Mouse (Mus musculus) midbrain, embryonic 16.5 days (tissue): ENCODE measurements at regions not wholly inside any gene's neighbourhood (a gene's known extent, or its start where the extent isn't known, plus 50 kb on each side); places are given as distances from the start of the nearest gene placed in this dataset.

Experiments
- ATAC-seq: fragments of 200-750 bp; cut with Nextera tagmentation; 2 replicates; pipeline ENCODE4 v1.8.0; 2017; ENCODE audit warnings: moderate TSS enrichment
- H3K27ac ChIP-seq: fragments of 300-500 bp; sonication (generic); 2 replicates; pipeline ENCODE4 v1.5.1; 2014; ENCODE audit warnings: mild to moderate bottlenecking, low read length, mixed read lengths
- H3K27me3 ChIP-seq: fragments of 300-500 bp; sonication (generic); 2 replicates; pipeline ENCODE4 v1.6.1; 2014; ENCODE audit warnings: low read depth, low read length, mixed read lengths; ENCODE audit not compliant: control insufficient read depth, insufficient read depth
- H3K36me3 ChIP-seq: fragments of 300-500 bp; sonication (generic); 2 replicates; pipeline ENCODE4 v1.6.1; 2014; ENCODE audit warnings: mild to moderate bottlenecking, low read length, moderate library complexity, mixed read lengths; ENCODE audit not compliant: control insufficient read depth, insufficient read depth
- H3K4me1 ChIP-seq: fragments of 300-500 bp; sonication (generic); 2 replicates; pipeline ENCODE4 v1.6.1; 2014; ENCODE audit warnings: mild to moderate bottlenecking, low read length, mixed read lengths; ENCODE audit not compliant: control insufficient read depth, insufficient read depth
- H3K4me2 ChIP-seq: fragments of 300-500 bp; sonication (generic); 2 replicates; pipeline ENCODE4 v1.6.1; 2014; ENCODE audit warnings: mild to moderate bottlenecking, low read length, mixed read lengths
- H3K4me3 ChIP-seq: fragments of 300-500 bp; sonication (generic); 2 replicates; pipeline ENCODE4 v1.5.1; 2014; ENCODE audit warnings: low read depth, mild to moderate bottlenecking, low read length, moderate library complexity, mixed read lengths
- H3K9ac ChIP-seq: fragments of 300-500 bp; sonication (generic); 2 replicates; pipeline ENCODE4 v1.6.1; 2014; ENCODE audit warnings: low read depth, low read length, mixed read lengths
- H3K9me3 ChIP-seq: fragments of 300-500 bp; sonication (generic); replicated peaks from 2 replicates; pipeline ENCODE4 v1.6.1; 2014; ENCODE audit warnings: mild to moderate bottlenecking, low read length, mixed read lengths; ENCODE audit not compliant: control insufficient read depth, poor library complexity, severe bottlenecking
- WGBS: fragments of 180-500 bp; shearing (Covaris S2); extraction: QIAGEN DNeasy Blood & Tissue Kit; methylation state at CpG from one replicate; pipeline ENCODE4 v1.1.7; 2014; 5-methylcytosine and 5-hydroxymethylcytosine counted together

- Histone ChIP-seq H3K27ac (peak overlapping the region; percentile 11; the same call in 1 of the 2 replicates), H3K27me3 (no peaks in the 10 kb centered on the region), H3K9me3 (no peaks in the 10 kb centered on the region), H3K4me2 (0 out of 2 replicates have a peak overlapping the region, but pooled peaks have one; percentile 0), H3K36me3 (no peaks in the 10 kb centered on the region), H3K9ac (no peak overlapping the region), H3K4me1 (peaks cover 5% of the 10 kb centered on the region; the same call in 1 of the 2 replicates), H3K4me3 (no peak overlapping the region)
- 32% methylated on average over 9 of the region's 9 CpGs for WGBS
- peak; percentile 73; the same call in 1 of the 2 replicates for ATAC-seq
Measured at GRCm38 (mm10) chr7:94798101-94798500, 1372.9 kb upstream of the Tenm4 start.

DNA sequence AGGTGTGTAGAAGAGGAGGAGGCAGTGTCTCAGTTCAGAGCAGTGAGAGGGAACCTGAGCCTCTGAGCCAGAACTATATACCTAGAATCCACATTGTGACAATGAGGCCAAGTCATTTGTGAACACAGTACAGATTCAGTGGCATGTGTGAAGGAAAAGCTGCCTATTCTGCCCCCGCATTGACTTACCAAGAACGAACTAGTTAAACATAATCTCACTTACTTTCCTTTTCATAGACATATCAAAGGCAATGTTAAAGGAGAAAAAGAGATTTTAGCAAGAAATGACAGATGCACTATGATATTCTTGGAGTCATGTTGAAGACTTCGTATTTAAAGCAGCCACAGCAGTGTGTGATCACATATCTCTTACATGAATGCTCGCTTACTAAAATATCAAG, 1329.8 kb upstream of the Tenm4 start:
- no peak overlapping the region for H3K4me3 ChIP-seq
- ATAC-seq, result no peak
- no peak overlapping the region for H3K27ac ChIP-seq
- no peaks in the 10 kb centered on the region for H3K36me3 ChIP-seq
- WGBS, result 88% methylated on average over 4 of the region's 4 CpGs
- no peak overlapping the region for H3K9ac ChIP-seq
- no peaks in the 10 kb centered on the region for H3K4me1 ChIP-seq
- no peak overlapping the region for H3K4me2 ChIP-seq
- H3K27me3 ChIP-seq, result no peaks in the 10 kb centered on the region
- no peaks in the 10 kb centered on the region for H3K9me3 ChIP-seq

DNA sequence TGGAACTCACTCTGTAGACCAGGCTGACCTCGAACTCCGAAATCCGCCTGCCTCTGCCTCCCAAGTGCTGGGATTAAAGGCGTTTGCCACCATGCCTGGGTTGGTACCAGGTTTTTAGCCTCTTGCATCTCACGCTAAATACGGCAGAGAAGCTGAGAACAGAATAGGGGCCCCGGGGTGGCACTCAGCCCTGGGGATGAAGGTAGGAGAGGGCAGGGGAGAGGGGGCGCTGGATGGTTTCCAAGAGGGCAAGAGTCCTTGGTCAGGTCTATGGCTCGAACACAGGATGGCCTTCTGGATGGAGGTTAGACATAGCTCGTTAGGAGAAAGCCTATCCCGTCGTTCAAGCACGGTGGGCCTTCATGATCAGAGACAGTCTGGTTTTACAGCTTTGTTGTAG, 1319.7 kb upstream of the Tenm4 start:
- no peak overlapping the region for H3K4me2 ChIP-seq
- WGBS, result 93% methylated on average over 13 of the region's 13 CpGs

DNA sequence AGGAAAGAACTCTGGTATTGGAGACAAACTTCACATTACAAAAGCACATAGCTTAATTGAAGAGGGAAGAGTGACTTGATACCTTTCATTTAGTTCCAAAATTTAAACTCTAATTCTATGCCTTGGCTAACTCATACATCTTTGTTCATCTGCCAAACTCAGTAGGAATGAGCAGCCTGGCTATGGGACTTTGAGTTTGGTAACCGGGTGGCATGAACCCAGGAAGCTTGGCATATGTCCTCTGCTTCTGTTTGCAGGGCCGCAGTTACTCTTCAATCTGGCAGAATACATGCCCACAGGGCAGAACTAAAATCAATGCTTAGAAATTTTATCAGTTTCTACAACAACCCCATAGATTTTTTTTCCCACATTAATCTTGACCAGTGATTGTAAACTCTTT, 1314.4 kb upstream of the Tenm4 start:
- Histone ChIP-seq H3K4me2 (no peak overlapping the region), H3K36me3 (no peaks in the 10 kb centered on the region), H3K27me3 (no peaks in the 10 kb centered on the region), H3K9ac (no peak overlapping the region), H3K9me3 (no peaks in the 10 kb centered on the region), H3K27ac (no peak overlapping the region), H3K4me1 (no peaks in the 10 kb centered on the region), H3K4me3 (no peak overlapping the region)
- WGBS, result 85% methylated on average over 2 of the region's 2 CpGs
- ATAC-seq, result no peak

More for the DNA sequence above, 1319.7 kb upstream of the Tenm4 start:
- no peaks in the 10 kb centered on the region for H3K9me3 ChIP-seq
- no peak overlapping the region for H3K27ac ChIP-seq
- H3K27me3 ChIP-seq, result no peaks in the 10 kb centered on the region
- no peaks in the 10 kb centered on the region for H3K36me3 ChIP-seq
- no peak overlapping the region for H3K4me3 ChIP-seq
- no peak overlapping the region for H3K9ac ChIP-seq
- H3K4me1 ChIP-seq, result no peaks in the 10 kb centered on the region
- ATAC-seq, result no peak

DNA sequence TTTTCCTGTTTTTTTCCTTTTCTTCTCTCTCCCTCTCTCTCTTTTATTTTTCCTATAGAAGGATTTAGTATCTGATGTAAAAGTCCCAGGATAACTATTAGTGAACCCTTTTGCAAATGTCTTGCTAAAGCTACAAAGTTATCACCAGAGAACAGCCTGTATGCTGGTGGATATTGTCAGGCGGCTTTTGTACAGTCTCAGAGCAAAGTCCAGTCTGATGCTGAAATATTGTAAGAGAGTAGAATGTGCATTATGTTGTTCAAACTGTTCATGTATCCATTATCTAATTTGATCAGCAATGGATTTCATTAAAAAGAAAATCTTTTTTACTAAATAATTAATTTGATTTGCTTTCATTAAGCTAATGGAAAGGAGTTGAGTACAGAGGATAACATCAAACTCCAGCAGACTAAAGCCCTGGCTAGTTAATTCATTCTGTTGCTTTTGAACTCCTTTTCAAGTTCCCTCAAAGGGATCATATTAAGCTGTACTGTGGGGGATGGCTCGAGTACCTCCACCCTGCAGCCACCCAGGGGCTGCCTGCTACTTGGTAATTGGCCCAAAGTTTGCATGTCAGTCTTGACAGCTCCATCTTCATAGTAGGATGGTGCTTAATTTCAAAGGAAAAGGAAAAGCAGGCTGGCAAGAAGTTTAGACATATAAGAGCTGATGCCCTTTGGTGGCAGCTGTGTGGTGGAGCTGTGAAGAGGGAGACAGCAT, 1280.2 kb upstream of the Tenm4 start:
- 33% methylated on average over 2 of the region's 2 CpGs for WGBS
- H3K9ac ChIP-seq, result no peak overlapping the region
- no peaks in the 10 kb centered on the region for H3K4me1 ChIP-seq
- H3K27me3 ChIP-seq, result no peaks in the 10 kb centered on the region
- no peaks in the 10 kb centered on the region for H3K36me3 ChIP-seq
- no peak overlapping the region for H3K27ac ChIP-seq
- no peak overlapping the region for H3K4me3 ChIP-seq
- no peak overlapping the region for H3K4me2 ChIP-seq
- ATAC-seq, result peak; percentile 90
- no peaks in the 10 kb centered on the region for H3K9me3 ChIP-seq

GRCm38 (mm10) chr7:94898088-94898487, 1273.0 kb upstream of the Tenm4 start:
- no peaks in the 10 kb centered on the region for H3K36me3 ChIP-seq
- 47% methylated on average over 3 of the region's 3 CpGs for WGBS
- no peak overlapping the region for H3K9ac ChIP-seq
- H3K27me3 ChIP-seq, result no peaks in the 10 kb centered on the region
- H3K9me3 ChIP-seq, result no peaks in the 10 kb centered on the region
- H3K4me2 ChIP-seq, result no peak overlapping the region
- no peak overlapping the region for H3K27ac ChIP-seq
- ATAC-seq, result no peak
- no peaks in the 10 kb centered on the region for H3K4me1 ChIP-seq
- no peak overlapping the region for H3K4me3 ChIP-seq

DNA sequence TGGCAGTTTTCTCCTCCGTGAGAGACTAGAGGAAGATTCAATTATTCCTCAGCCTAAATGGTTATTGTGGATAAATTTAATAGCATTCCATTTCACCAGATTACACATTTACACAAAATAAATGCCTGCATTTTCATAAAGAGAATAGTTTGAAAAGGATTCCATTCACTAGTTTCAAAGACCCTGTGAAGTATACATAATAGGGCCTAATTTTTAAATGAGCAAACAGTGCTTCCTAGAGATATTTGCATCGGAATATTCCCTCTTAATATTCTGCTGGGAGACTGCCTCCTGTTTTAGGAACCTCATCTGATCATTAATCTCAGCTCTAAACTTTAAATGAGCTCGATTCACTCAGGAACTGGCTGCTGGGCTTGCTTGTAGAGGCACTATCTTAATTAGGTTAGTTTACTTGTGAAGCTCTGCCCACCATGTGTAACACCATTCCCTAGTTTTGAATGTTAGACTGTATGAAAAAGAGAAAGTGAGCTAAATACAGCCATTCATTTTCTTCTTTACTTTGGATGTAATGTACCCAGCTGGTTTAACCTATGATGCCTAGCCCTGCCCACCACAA, 1244.4 kb upstream of the Tenm4 start:
- no peak overlapping the region for H3K4me3 ChIP-seq
- ATAC-seq, result no peak
- no peak overlapping the region for H3K9ac ChIP-seq
- no peaks in the 10 kb centered on the region for H3K4me1 ChIP-seq
- H3K4me2 ChIP-seq, result no peak overlapping the region
- H3K36me3 ChIP-seq, result no peaks in the 10 kb centered on the region
- no peaks in the 10 kb centered on the region for H3K9me3 ChIP-seq
- 62% methylated on average over 3 of the region's 3 CpGs for WGBS
- H3K27me3 ChIP-seq, result no peaks in the 10 kb centered on the region
- no peak overlapping the region for H3K27ac ChIP-seq

GRCm38 (mm10) chr7:94963758-94964299, 1207.2 kb upstream of the Tenm4 start:
- no peak overlapping the region for H3K27ac ChIP-seq
- H3K4me1 ChIP-seq, result no peaks in the 10 kb centered on the region
- H3K9ac ChIP-seq, result no peak overlapping the region
- H3K9me3 ChIP-seq, result no peaks in the 10 kb centered on the region
- no peak overlapping the region for H3K4me2 ChIP-seq
- 69% methylated on average over 2 of the region's 2 CpGs for WGBS
- no peaks in the 10 kb centered on the region for H3K27me3 ChIP-seq
- no peak for ATAC-seq
- no peaks in the 10 kb centered on the region for H3K36me3 ChIP-seq
- H3K4me3 ChIP-seq, result no peak overlapping the region

- no peak overlapping the region for H3K4me3 ChIP-seq
- no peak for ATAC-seq
Measured at GRCm38 (mm10) chr7:94967601-94968000, 1203.4 kb upstream of the Tenm4 start.

More at GRCm38 (mm10) chr7:94967601-94968000, 1203.4 kb upstream of the Tenm4 start:
- H3K4me2 ChIP-seq, result no peak overlapping the region
- H3K9ac ChIP-seq, result no peak overlapping the region
- no peak overlapping the region for H3K27ac ChIP-seq
- H3K36me3 ChIP-seq, result no peaks in the 10 kb centered on the region
- H3K27me3 ChIP-seq, result no peaks in the 10 kb centered on the region
- no peaks in the 10 kb centered on the region for H3K9me3 ChIP-seq
- no peaks in the 10 kb centered on the region for H3K4me1 ChIP-seq
